Mouse (Mus musculus) right cerebral cortex, postnatal 10 days (tissue): ENCODE measurements around the gene Aff4.
"Not testable (repeated sequence)": the region's sequence is repeated elsewhere in the genome, so short reads cannot be mapped to it uniquely, and the experiment has no call there.

Experiments used
- DNase-seq, 2 experiments: peaks; one replicate each; pipeline ENCODE4 v3.0.0; 2021; ENCODE audit warnings: low spot score in 2 of 2

The Aff4 gene

GRCm38 (mm10) chr11:53350291-53351223 is at the start of gene Aff4:
Gene Aff4, plus strand, starts transcription at chr11:53350833.
- peak; percentile 92 to 94 for DNase-seq

GRCm38 (mm10) chr11:53301167-53301515 is 49.5 kb upstream of the Aff4 start:
- DNase-seq = no peak

GRCm38 (mm10) chr11:53304044-53304840 is 46.4 kb upstream of the Aff4 start:
- no peak for DNase-seq

GRCm38 (mm10) chr11:53306965-53307364 is 43.7 kb upstream of the Aff4 start:
- peak in 1 of 2 experiments; percentile 42 for DNase-seq

DNA sequence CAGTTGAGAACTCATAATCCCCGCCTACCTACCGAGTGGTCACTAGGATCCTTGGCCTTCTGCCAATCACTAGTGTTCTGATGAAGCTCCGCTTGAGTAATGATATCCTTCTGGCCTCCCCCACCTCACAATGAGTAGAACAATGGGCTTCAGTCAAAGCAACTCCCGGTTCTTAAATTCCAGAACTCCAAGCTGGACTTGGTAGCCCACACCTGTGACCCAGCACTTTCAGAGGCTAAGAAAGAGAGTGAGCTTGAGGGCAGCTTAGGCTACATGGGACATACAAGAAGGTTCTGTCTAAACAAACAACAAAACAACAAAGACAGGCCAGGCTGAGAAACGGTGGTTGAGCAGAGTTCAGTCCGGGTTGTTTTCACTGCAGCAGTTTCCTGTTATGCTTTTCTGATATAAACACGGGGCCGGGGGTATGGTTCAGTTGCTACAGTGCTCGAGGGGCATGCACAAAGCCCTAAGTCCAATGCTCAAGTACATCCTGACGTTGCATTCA is 43.0 kb upstream of the Aff4 start:
- DNase-seq = no peak

DNA sequence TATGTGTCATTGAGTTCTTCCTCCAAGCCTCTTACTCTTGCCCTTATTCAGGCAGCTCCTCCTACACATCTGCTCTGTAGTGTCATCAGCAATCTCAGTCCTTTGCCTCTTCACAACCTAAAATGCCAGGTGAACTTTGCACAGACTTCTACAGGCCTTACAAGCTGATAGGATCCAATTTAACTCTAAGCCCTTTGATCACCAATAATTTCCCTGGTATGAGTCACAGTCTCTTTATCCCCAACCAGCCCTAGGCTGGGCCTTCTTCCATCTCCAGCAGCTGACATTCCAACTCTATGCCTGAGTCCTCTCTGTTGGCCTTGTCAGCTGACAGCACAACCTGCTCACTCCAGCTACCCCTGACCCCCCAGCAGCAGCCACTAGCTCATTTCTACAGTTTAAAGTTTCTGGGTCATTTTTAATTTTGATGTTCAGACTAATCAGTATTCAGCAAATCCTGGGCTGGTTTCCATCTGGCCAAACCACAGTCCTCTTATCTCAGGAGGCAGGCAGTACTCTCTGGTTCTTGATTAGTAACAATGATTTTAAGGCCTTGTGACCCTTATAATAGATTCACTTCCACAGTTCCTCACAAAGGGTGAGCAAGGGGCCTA is 42.3 kb upstream of the Aff4 start:
- DNase-seq = no peak

GRCm38 (mm10) chr11:53308884-53309310 is 41.7 kb upstream of the Aff4 start:
- DNase-seq = no peak

DNA sequence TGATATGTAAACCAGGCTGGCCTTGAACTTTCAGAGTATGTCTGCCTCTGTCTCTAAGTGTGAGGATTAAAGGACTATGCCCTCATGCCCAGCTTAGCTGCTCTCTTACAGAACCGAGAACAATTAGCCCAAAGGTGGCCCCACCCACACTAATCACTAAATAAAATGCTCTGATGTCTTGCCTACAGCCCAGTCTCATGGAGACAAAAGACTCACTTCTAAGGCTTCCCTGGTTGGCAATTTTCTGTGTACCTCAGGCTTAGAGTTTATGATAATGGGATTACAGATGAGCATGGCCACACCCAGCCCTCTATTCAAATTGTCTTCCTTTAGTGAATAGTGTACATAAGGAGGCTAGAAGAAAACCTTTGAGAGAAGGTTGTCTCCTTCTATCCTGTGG is 39.2 kb upstream of the Aff4 start:
- DNase-seq = no peak

DNA sequence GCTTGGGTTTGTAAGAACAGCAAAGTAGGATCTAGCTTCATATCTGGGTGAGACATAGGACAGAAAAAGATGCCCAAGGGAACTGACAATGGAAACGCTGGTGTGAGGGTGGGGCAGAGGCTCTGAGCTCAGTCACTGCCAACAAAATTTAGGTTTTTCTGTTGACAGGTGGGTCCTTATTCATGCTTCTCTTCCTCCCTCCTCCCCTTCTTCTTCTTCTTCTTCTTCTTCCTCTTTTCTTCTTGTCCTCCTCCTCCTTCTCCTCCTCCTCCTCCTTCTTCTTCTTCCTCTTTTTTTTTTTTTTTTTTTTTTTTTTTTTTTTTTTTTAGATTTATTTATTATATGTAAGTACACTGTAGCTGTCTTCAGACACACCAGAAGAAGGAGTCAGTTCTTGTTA is 37.8 kb upstream of the Aff4 start:
- DNase-seq = not testable (repeated sequence)

GRCm38 (mm10) chr11:53314770-53315173 is 35.9 kb upstream of the Aff4 start:
- DNase-seq = no peak

GRCm38 (mm10) chr11:53316996-53317395 is 33.6 kb upstream of the Aff4 start:
- no peak for DNase-seq

DNA sequence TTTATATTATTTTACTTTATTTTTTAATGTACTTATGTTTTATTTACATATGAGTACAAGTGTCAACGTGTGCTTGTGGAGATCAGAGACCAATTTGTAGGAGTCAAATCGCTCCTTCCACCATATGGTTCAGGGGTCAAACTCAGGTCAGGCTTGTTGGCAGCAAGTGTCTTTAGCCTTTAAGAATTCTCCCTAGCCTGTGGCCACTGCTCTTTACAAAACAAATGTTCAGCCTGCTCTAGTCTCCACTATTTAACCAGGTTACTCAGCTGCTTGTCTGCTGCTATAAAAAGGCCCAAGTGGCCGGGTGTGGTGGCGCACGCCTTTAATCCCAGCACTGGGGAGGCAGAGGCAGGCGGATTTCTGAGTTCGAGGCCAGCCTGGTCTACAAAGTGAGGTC is 32.6 kb upstream of the Aff4 start:
- no peak for DNase-seq

- not testable (repeated sequence) for DNase-seq
Measured at GRCm38 (mm10) chr11:53318568-53318967, 32.1 kb upstream of the Aff4 start.

GRCm38 (mm10) chr11:53319867-53320266 is 30.8 kb upstream of the Aff4 start:
- DNase-seq = not testable (repeated sequence)

DNA sequence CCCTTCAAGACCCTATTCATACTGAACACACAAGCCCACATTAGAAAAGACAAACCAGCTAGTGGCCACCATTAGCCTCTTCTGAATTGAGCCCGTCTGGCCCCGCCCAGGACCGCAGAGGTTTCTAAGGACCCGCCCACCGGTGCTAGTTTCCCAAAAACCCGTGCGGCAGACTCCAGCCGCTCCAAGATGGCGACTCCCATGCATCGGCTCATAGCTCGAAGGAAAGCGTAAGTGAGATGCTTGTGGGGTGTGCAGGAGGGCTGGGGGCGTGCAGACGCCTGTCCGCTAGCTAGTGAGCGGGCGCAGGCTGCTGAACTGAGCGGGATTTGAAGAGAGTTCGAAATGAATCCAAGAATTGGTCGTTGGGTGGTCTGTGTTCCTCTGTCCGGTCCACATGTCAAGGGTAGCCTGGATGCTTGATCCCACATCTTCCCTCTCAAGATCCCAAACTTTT is 26.1 kb upstream of the Aff4 start, which contains the start of gene Zcchc10:
Zcchc10 (plus strand) TSS at position 168 of the 457 bp plus-strand sequence.
- peak; percentile 92 for DNase-seq

DNA sequence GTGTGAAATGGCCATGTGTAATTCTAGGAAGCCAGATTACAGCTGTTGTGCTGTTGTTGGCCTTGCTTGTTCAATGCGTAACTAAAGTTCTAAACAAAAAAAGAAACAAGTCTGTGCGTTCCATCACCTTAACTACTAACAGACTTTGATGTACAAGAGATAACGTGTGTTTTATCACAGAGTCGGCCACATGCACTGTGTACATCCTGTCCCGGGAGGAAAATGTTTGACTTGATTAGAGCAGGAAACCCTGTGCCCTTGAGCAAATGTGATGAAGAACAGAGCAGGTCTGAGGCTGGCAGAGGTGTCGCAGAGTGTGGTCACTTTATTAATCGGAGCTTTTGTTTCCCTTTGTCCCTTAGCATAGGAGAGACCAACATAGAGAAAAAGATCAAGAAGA is 20.3 kb upstream of the Aff4 start:
- no peak for DNase-seq

- DNase-seq = no peak
Measured at GRCm38 (mm10) chr11:53331121-53331520, 19.5 kb upstream of the Aff4 start.

DNA sequence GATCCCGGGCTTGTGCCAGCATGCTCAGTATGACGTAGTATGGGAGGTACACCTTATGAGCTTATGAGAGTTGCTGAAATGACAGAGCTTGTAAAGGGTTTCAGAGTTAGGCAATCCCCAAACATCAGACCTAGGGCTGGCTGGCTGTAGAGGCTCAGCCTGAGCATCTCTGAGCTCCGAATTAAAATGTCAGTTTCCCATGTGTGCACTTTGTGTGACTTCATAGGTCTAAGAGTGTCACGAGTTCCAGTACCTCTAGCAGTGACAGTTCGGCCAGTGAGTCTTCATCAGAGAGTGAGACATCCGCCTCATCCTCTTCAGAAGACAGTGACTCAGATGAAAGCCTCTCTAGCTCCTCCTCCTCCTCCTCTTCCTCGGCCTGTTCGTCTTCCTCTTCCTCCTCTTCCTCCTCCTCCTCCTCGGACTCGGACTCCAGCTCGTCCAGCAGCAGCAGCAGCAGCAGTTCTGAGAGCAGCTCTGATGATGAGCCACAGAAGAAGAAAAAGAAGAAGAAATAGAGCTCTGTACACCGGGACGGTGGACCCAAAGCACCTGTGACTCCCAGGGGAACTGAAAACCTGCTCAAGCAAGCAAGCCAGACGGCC is 18.5 kb upstream of the Aff4 start:
- no peak for DNase-seq

GRCm38 (mm10) chr11:53335505-53336181 is 15.0 kb upstream of the Aff4 start:
- no peak for DNase-seq

- no peak for DNase-seq
Measured at GRCm38 (mm10) chr11:53336182-53336571, 14.5 kb upstream of the Aff4 start.

DNA sequence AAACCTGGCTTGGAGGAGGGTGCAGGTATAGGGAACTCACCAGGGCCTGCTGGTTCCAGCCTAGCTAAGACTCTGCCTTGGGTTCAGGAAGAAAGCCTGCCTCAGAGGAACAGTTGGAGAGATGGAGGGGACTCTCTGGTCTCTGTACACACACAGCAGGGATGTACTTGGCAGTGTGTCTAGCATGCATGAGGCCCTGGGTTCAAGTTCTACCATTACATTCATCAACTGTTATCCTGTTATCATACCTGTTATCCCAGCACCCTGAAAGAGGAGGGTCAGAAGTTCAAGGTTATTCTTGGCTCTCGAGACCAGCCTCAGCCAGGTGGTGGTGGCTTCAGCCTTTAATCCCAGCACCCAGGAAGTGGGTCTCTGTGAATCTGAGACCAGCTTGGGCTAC is 13.7 kb upstream of the Aff4 start:
- DNase-seq = no peak
